Mouse (Mus musculus) liver, embryonic 14.5 days (tissue): ENCODE results near the gene Optn. TPM values are rescaled to one million over a fixed set of nuclear protein-coding genes. Genes with fewer than 3 reads are reported as not detected.

Experiments
- ATAC-seq: fragments of 200-750 bp; cut with Nextera tagmentation; 2 replicates; pipeline ENCODE4 v1.8.0; 2017; ENCODE audit warnings: moderate number of reproducible peaks, mild to moderate bottlenecking, moderate library complexity; ENCODE audit not compliant: insufficient read depth
- DNase-seq, 3 experiments: peaks; one replicate each; pipeline ENCODE4 v3.0.0-alpha.2; 2012 to 2013; ENCODE audit warnings: low read depth in 3 of 3, low spot score in 3 of 3
- H3K27ac ChIP-seq: fragments of 300-500 bp; sonication (generic); 2 replicates; pipeline ENCODE4 v1.5.1; 2014; ENCODE audit warnings: moderate library complexity, mild to moderate bottlenecking, control low read depth, inconsistent platforms
- H3K27me3 ChIP-seq: fragments of 300-500 bp; sonication (generic); 2 replicates; pipeline ENCODE4 v1.6.1; 2014; ENCODE audit warnings: mild to moderate bottlenecking, low read length, moderate library complexity; ENCODE audit not compliant: control insufficient read depth, insufficient read depth
- H3K36me3 ChIP-seq: fragments of 300-500 bp; sonication (generic); replicated peaks from 2 replicates; pipeline ENCODE4 v1.6.1; 2014; ENCODE audit warnings: low read depth; ENCODE audit not compliant: control insufficient read depth, insufficient read depth
- H3K4me1 ChIP-seq, 2 experiments: fragments of 200-500 bp in 1 of 2; fragments of 300-500 bp in 1 of 2; sonication (generic) in 1 of 2; replicated peaks; 2 replicates each; pipeline ENCODE4 v1.6.1; 2012 to 2014; ENCODE audit warnings: antibody characterized with exemption in 1 of 2, inconsistent platforms in 1 of 2, low read length in 1 of 2; ENCODE audit not compliant: control insufficient read depth in 2 of 2, insufficient read depth in 2 of 2
- H3K4me2 ChIP-seq: fragments of 300-500 bp; sonication (generic); 2 replicates; pipeline ENCODE4 v1.6.1; 2014; ENCODE audit warnings: low read depth, mild to moderate bottlenecking, control low read depth, moderate library complexity
- H3K4me3 ChIP-seq, 2 experiments: fragments of 200-500 bp in 1 of 2; fragments of 300-500 bp in 1 of 2; sonication (generic) in 1 of 2; 2 replicates each; pipeline ENCODE4 v1.5.1; 2012 to 2014; ENCODE audit warnings: low read depth in 2 of 2, low read length in 2 of 2, mild to moderate bottlenecking in 2 of 2, control low read depth in 1 of 2, inconsistent platforms in 1 of 2, moderate library complexity in 1 of 2; ENCODE audit not compliant: insufficient read depth in 1 of 2
- H3K9ac ChIP-seq: fragments of 300-500 bp; sonication (generic); replicated peaks from 2 replicates; pipeline ENCODE4 v1.6.1; 2014; ENCODE audit warnings: mild to moderate bottlenecking, control low read depth, moderate library complexity
- H3K9me3 ChIP-seq: fragments of 300-500 bp; sonication (generic); 2 replicates; pipeline ENCODE4 v1.6.1; 2016; ENCODE audit warnings: low read length, mixed read lengths; ENCODE audit not compliant: control insufficient read depth
- CTCF ChIP-seq: IDR thresholded peaks from 2 replicates; pipeline ENCODE4 v1.5.1; 2016; ENCODE audit warnings: antibody characterized with exemption, low read depth, control low read depth
- EP300 ChIP-seq: IDR thresholded peaks from 2 replicates; pipeline ENCODE4 v1.6.1; 2016; ENCODE audit warnings: antibody characterized with exemption, low read depth
- WGBS: fragments of 180-500 bp; shearing (Covaris S2); extraction: QIAGEN DNeasy Blood & Tissue Kit; methylation state at CpG from one replicate; pipeline ENCODE4 v1.1.7; 2014; ENCODE audit not compliant: insufficient replicate concordance; 5-methylcytosine and 5-hydroxymethylcytosine counted together
- polyA plus RNA-seq, 2 experiments: library from polyadenylated mRNA; depleted of rRNA in 1 of 2; stranded (reverse) in 1 of 2; unstranded in 1 of 2; fragments of >200 nt; fragmentation: Nextera tagmentation in 1 of 2; extraction: Ambion mirVana in 1 of 2; gene quantifications; 2 replicates each; pipeline versions ENCODE4 v1.2.1 to v1.2.3; 2012 to 2014

The Optn gene
- 3.5 and 6.4 TPM in 2 replicates for polyA plus RNA-seq (2012; rRNA removed)
- polyA plus RNA-seq (2014; fragmentation: Nextera tagmentation; extraction: Ambion mirVana) = 15.3 and 15.6 TPM in 2 replicates

GRCm38 (mm10) chr2:5063299-5064205 lies at the start of gene Optn:
Gene Optn, minus strand, starts transcription at chr2:5064051.
- 2% methylated on average over 63 of the region's 63 CpGs for WGBS
- DNase-seq (peak; percentile 69 to 74 (median 74)), ATAC-seq (peak; percentile 85)
- TF ChIP-seq EP300 = no peak
- TF ChIP-seq CTCF = 0 out of 2 replicates have a peak, but pooled peaks have one; percentile 8
- no peaks in the 10 kb centered on the region for H3K27me3 ChIP-seq
- peak within 1 kb of the TSS; percentile 86 for H3K4me2 ChIP-seq
- H3K4me1 ChIP-seq = peaks cover 17 to 28% of the 10 kb centered on the region in 2 experiments
- H3K27ac ChIP-seq = peak within 1 kb of the TSS; percentile 32
- H3K9ac ChIP-seq = peak within 1 kb of the TSS; percentile 84
- peak within 1 kb of the TSS; percentile 76 for H3K4me3 ChIP-seq
- no peaks in the 10 kb centered on the region for H3K9me3 ChIP-seq
- no peaks in the 10 kb centered on the region; the same call in 1 of the 2 replicates for H3K36me3 ChIP-seq

GRCm38 (mm10) chr2:5112785-5113291 lies 49.0 kb upstream of the Optn start:
- 27% methylated on average over 8 of the region's 8 CpGs for WGBS
- H3K9ac ChIP-seq = no peak overlapping the region
- H3K4me1 ChIP-seq = no peaks in the 10 kb centered on the region
- H3K27me3 ChIP-seq = no peaks in the 10 kb centered on the region; the same call in 1 of the 2 replicates
- H3K27ac ChIP-seq = no peak overlapping the region
- H3K9me3 ChIP-seq = no peaks in the 10 kb centered on the region
- no peak for DNase-seq
- no peak for TF ChIP-seq CTCF
- no peak for TF ChIP-seq EP300
- no peak overlapping the region for H3K4me2 ChIP-seq
- H3K36me3 ChIP-seq = no peaks in the 10 kb centered on the region
- H3K4me3 ChIP-seq = no peak overlapping the region
- ATAC-seq = no peak

- no peaks in the 10 kb centered on the region for H3K36me3 ChIP-seq
- no peak for ATAC-seq
- H3K27ac ChIP-seq = no peak overlapping the region
- H3K9ac ChIP-seq = no peak overlapping the region
- peaks cover 0 to 1% of the 10 kb centered on the region in 2 experiments; a peak in 1 of 4 replicates for H3K4me1 ChIP-seq
- H3K9me3 ChIP-seq = no peaks in the 10 kb centered on the region
- WGBS = 38% methylated on average over 1 of the region's 1 CpGs
- no peak overlapping the region for H3K4me2 ChIP-seq
- TF ChIP-seq EP300 (no peak), CTCF (no peak)
- H3K27me3 ChIP-seq = no peaks in the 10 kb centered on the region
- H3K4me3 ChIP-seq = no peak overlapping the region
- no peak for DNase-seq
These were observed 39.0 kb upstream of the Optn start for GRCm38 (mm10) chr2:5102891-5103290.

- TF ChIP-seq EP300 = no peak
- no peak for TF ChIP-seq CTCF
- Histone ChIP-seq H3K4me3 (no peak overlapping the region), H3K36me3 (no peaks in the 10 kb centered on the region), H3K27me3 (no peaks in the 10 kb centered on the region), H3K4me2 (no peak overlapping the region), H3K9me3 (no peaks in the 10 kb centered on the region), H3K27ac (no peak overlapping the region), H3K9ac (no peak overlapping the region), H3K4me1 (peaks cover 0 to 1% of the 10 kb centered on the region in 2 experiments; a peak in 1 of 4 replicates)
- DNase-seq = no peak
- no peak for ATAC-seq
- 72% methylated on average over 10 of the region's 10 CpGs for WGBS
These were observed 37.9 kb upstream of the Optn start for GRCm38 (mm10) chr2:5101743-5102245.

GRCm38 (mm10) chr2:5099176-5099575 lies 35.3 kb upstream of the Optn start:
- Histone ChIP-seq H3K4me1 (peaks cover 0 to 1% of the 10 kb centered on the region in 2 experiments; a peak in 1 of 4 replicates), H3K4me2 (no peak overlapping the region), H3K9me3 (no peaks in the 10 kb centered on the region), H3K36me3 (no peaks in the 10 kb centered on the region), H3K9ac (no peak overlapping the region), H3K4me3 (no peak overlapping the region), H3K27me3 (no peaks in the 10 kb centered on the region), H3K27ac (no peak overlapping the region)
- ATAC-seq = no peak
- TF ChIP-seq EP300 (no peak), CTCF (no peak)
- DNase-seq = no peak
- 63% methylated on average over 6 of the region's 6 CpGs for whole genome bisulfite sequencing
